Mouse (Mus musculus) embryonic facial prominence, embryonic 11.5 days (tissue): ENCODE measurements around the gene Sla2. TPM values are rescaled to one million over a fixed set of nuclear protein-coding genes. Genes with fewer than 3 reads are reported as not detected.
"Not testable (repeated sequence)": the region's sequence is repeated elsewhere in the genome, so short reads cannot be mapped to it uniquely, and the experiment has no call there.

Source experiments
- ATAC-seq: fragments of 200-750 bp; cut with Nextera tagmentation; replicated peaks from 2 replicates; pipeline ENCODE4 v1.8.0; 2017; ENCODE audit warnings: low read depth; ENCODE audit not compliant: insufficient number of reproducible peaks, low FRiP score, low TSS enrichment
- DNase-seq: peaks from one replicate; pipeline ENCODE4 v3.0.0-alpha.2; 2015; ENCODE audit warnings: low spot score
- H3K27ac ChIP-seq: fragments of 300-500 bp; sonication (generic); replicated peaks from 2 replicates; pipeline ENCODE4 v1.5.1; 2014; ENCODE audit warnings: mild to moderate bottlenecking, low read depth, low read length, control low read depth
- H3K27me3 ChIP-seq: fragments of 300-500 bp; sonication (generic); 2 replicates; pipeline ENCODE4 v1.6.1; 2014; ENCODE audit warnings: mild to moderate bottlenecking, low read length, moderate library complexity, mixed read lengths; ENCODE audit not compliant: control insufficient read depth, insufficient read depth
- H3K36me3 ChIP-seq: fragments of 300-500 bp; sonication (generic); replicated peaks from 2 replicates; pipeline ENCODE4 v1.6.1; 2014; ENCODE audit warnings: low read depth, mild to moderate bottlenecking, low read length, moderate library complexity, mixed read lengths; ENCODE audit not compliant: control insufficient read depth, insufficient read depth
- H3K4me1 ChIP-seq: fragments of 300-500 bp; sonication (generic); 2 replicates; pipeline ENCODE4 v1.6.1; 2014; ENCODE audit warnings: low read length, mixed read lengths; ENCODE audit not compliant: control insufficient read depth, insufficient read depth
- H3K4me2 ChIP-seq: fragments of 300-500 bp; sonication (generic); 2 replicates; pipeline ENCODE4 v1.6.1; 2014; ENCODE audit warnings: low read depth, mild to moderate bottlenecking, control low read depth, low read length, moderate library complexity
- H3K4me3 ChIP-seq: fragments of 300-500 bp; sonication (generic); 2 replicates; pipeline ENCODE4 v1.5.1; 2014; ENCODE audit warnings: low read depth, low read length, control low read depth
- H3K9ac ChIP-seq: fragments of 300-500 bp; sonication (generic); replicated peaks from 2 replicates; pipeline ENCODE4 v1.6.1; 2014; ENCODE audit warnings: mild to moderate bottlenecking, control low read depth, low read length
- H3K9me3 ChIP-seq: fragments of 300-500 bp; sonication (generic); replicated peaks from 2 replicates; pipeline ENCODE4 v1.6.1; 2016; ENCODE audit warnings: mild to moderate bottlenecking, low read length, inconsistent platforms, mixed read lengths; ENCODE audit not compliant: control insufficient read depth
- WGBS: fragments of 180-500 bp; shearing (Covaris S2); extraction: QIAGEN DNeasy Blood & Tissue Kit; methylation state at CpG from one replicate; pipeline ENCODE4 v1.1.7; 2014; 5-methylcytosine and 5-hydroxymethylcytosine counted together
- polyA plus RNA-seq: library from polyadenylated mRNA; unstranded; fragments of >200 nt; fragmentation: Nextera tagmentation; extraction: Ambion mirVana; gene quantifications from 2 replicates; pipeline ENCODE4 v1.2.1, GENCODE M21; 2014

Gene Sla2
- polyA plus RNA-seq, 1 experiment from 2014 or later: 0.48 TPM

- H3K9me3 ChIP-seq: no peaks in the 10 kb centered on the region
- peak overlapping the region; percentile 95 for H3K4me3 ChIP-seq
- H3K27ac ChIP-seq: peak overlapping the region; percentile 96
- H3K36me3 ChIP-seq: no peaks in the 10 kb centered on the region; the same call in 1 of the 2 replicates
- H3K9ac ChIP-seq: peak overlapping the region; percentile 95
- under 1% methylated on average over 42 of the region's 42 CpGs for WGBS
- ATAC-seq: peak; percentile 12; the same call in 1 of the 2 replicates
- peak overlapping the region; percentile 96 for H3K4me2 ChIP-seq
- H3K4me1 ChIP-seq: peaks cover 7% of the 10 kb centered on the region
- H3K27me3 ChIP-seq: no peaks in the 10 kb centered on the region
- DNase-seq: peak; percentile 70
Measured at GRCm38 (mm10) chr2:156841028-156841840, 45.8 kb downstream of the Sla2 start.

- H3K9me3 ChIP-seq: no peaks in the 10 kb centered on the region
- peaks cover 7% of the 10 kb centered on the region for H3K4me1 ChIP-seq
- peak overlapping the region; percentile 95 for H3K9ac ChIP-seq
- no peaks in the 10 kb centered on the region; the same call in 1 of the 2 replicates for H3K36me3 ChIP-seq
- peak overlapping the region; percentile 95 for H3K4me3 ChIP-seq
- no peaks in the 10 kb centered on the region for H3K27me3 ChIP-seq
- peak overlapping the region; percentile 96 for H3K4me2 ChIP-seq
- ATAC-seq (peak; percentile 26; the same call in 1 of the 2 replicates), DNase-seq (peak; percentile 84)
- peak overlapping the region; percentile 96 for H3K27ac ChIP-seq
- under 1% methylated on average over 59 of the region's 79 CpGs for WGBS
Measured at GRCm38 (mm10) chr2:156840301-156841027, 46.5 kb downstream of the Sla2 start.

- Histone ChIP-seq H3K9ac (peak within 1 kb of the TSS; percentile 95), H3K4me2 (peak within 1 kb of the TSS; percentile 96), H3K36me3 (peaks cover 2% of the 10 kb centered on the region), H3K27ac (peak within 1 kb of the TSS; percentile 96), H3K4me1 (peaks cover 7% of the 10 kb centered on the region), H3K9me3 (no peaks in the 10 kb centered on the region), H3K4me3 (peak within 1 kb of the TSS; percentile 95), H3K27me3 (no peaks in the 10 kb centered on the region)
- DNase-seq (peak; percentile 98), ATAC-seq (peak; percentile 86)
- WGBS: under 1% methylated on average over 60 of the region's 61 CpGs
Measured at GRCm38 (mm10) chr2:156839319-156840191, 47.4 kb downstream of the Sla2 start, which contains the start of gene Tgif2. Gene Tgif2, plus strand, starts transcription at chr2:156840007.

- Histone ChIP-seq H3K4me1 (peaks cover 3% of the 10 kb centered on the region), H3K36me3 (peaks cover 2% of the 10 kb centered on the region), H3K4me2 (peak overlapping the region; percentile 96), H3K27me3 (no peaks in the 10 kb centered on the region), H3K27ac (no peak overlapping the region; the same call in 1 of the 2 replicates), H3K9ac (peak overlapping the region; percentile 95; the same call in 1 of the 2 replicates), H3K9me3 (no peaks in the 10 kb centered on the region), H3K4me3 (peak overlapping the region; percentile 95)
- WGBS: 59% methylated on average over 6 of the region's 6 CpGs
- ATAC-seq (no peak), DNase-seq (no peak)
Measured at GRCm38 (mm10) chr2:156838839-156839238, 48.2 kb downstream of the Sla2 start.

- H3K9ac ChIP-seq: no peak overlapping the region
- H3K27me3 ChIP-seq: no peaks in the 10 kb centered on the region
- H3K4me3 ChIP-seq: no peak overlapping the region
- WGBS: 95% methylated on average over 11 of the region's 11 CpGs
- H3K27ac ChIP-seq: no peak overlapping the region
- no peaks in the 10 kb centered on the region; the same call in 1 of the 2 replicates for H3K4me1 ChIP-seq
- no peak overlapping the region for H3K4me2 ChIP-seq
- peaks cover 4% of the 10 kb centered on the region; the same call in 1 of the 2 replicates for H3K9me3 ChIP-seq
- ATAC-seq (no peak), DNase-seq (no peak)
- H3K36me3 ChIP-seq: peaks cover 20% of the 10 kb centered on the region
Measured at GRCm38 (mm10) chr2:156834336-156834735, 52.7 kb downstream of the Sla2 start.

- not testable (repeated sequence) for ATAC-seq, H3K9me3 ChIP-seq, H3K9ac ChIP-seq, H3K27me3 ChIP-seq, H3K4me1 ChIP-seq, DNase-seq, H3K4me2 ChIP-seq, H3K4me3 ChIP-seq, H3K36me3 ChIP-seq, H3K27ac ChIP-seq
- 84% methylated on average over 6 of the region's 6 CpGs for WGBS
Measured at GRCm38 (mm10) chr2:156825128-156825527, 61.9 kb downstream of the Sla2 start.
